Mouse (Mus musculus): ENCODE data around the gene Jsrp1.

Gene Jsrp1

DNA sequence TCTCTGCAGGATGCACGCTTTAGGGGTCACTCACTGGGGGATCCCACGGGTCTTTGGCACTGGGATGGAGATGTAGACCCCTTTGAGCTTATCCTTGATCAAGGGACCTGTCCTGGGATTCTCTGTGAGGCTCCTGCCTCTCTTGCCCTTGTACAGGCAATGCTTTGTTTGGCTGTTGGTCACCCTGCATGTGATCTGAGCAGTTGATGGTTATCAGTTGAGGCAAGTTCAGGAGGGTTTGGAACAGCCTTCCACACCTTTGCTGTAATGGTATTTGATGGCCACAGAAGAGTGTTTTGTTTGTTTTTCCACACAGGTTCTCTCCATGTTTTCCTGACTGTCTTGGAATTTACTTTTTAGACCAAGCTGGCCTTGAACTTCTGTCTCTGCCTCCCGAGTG lies 51.5 kb downstream of the Jsrp1 start:
- in situ Hi-C loops (cut with MboI, MseI): no loop called here

GRCm38 (mm10) chr10:80760596-80761524 lies 52.4 kb downstream of the Jsrp1 start:
- in situ Hi-C loops (cut with MboI, MseI): no loop called here

GRCm38 (mm10) chr10:80758651-80759050 lies 54.6 kb downstream of the Jsrp1 start:
- in situ Hi-C loops (cut with MboI, MseI): no loop called here
